Mouse (Mus musculus) kidney, postnatal 14 days (tissue): ENCODE results near the gene Tppp.
"Not testable (repeated sequence)": the region's sequence is repeated elsewhere in the genome, so short reads cannot be mapped to it uniquely, and the experiment has no call there.

ENCODE experiments used
- DNase-seq: peaks from one replicate; pipeline ENCODE4 v3.0.0; 2022; ENCODE audit warnings: mixed read lengths

Gene Tppp

GRCm38 (mm10) chr13:74026215-74026614, 17.0 kb downstream of the Tppp start:
- peak; percentile 53 for DNase-seq

- no peak for DNase-seq
Observed at GRCm38 (mm10) chr13:74028116-74028515, 18.9 kb downstream of the Tppp start.

GRCm38 (mm10) chr13:74029013-74029412, 19.8 kb downstream of the Tppp start:
- DNase-seq: no peak

- no peak for DNase-seq
Observed at GRCm38 (mm10) chr13:74030691-74031090, 21.5 kb downstream of the Tppp start.

GRCm38 (mm10) chr13:74031133-74031532, 21.9 kb downstream of the Tppp start:
- DNase-seq: no peak

GRCm38 (mm10) chr13:74034756-74035155, 25.5 kb downstream of the Tppp start:
- DNase-seq: no peak

- DNase-seq: no peak
Observed at GRCm38 (mm10) chr13:74035776-74036175, 26.6 kb downstream of the Tppp start.

- no peak for DNase-seq
Observed at GRCm38 (mm10) chr13:74039926-74040325, 30.7 kb downstream of the Tppp start.

GRCm38 (mm10) chr13:74056194-74056593, 47.0 kb downstream of the Tppp start:
- DNase-seq: no peak

- DNase-seq: no peak
Observed at GRCm38 (mm10) chr13:74058081-74058480, 48.9 kb downstream of the Tppp start.

GRCm38 (mm10) chr13:74061613-74062377, 52.6 kb downstream of the Tppp start, which contains the start of gene Cep72:
Gene Cep72, minus strand, starts transcription at chr13:74062299.
- peak; percentile 94 for DNase-seq

GRCm38 (mm10) chr13:74062378-74063128, 53.3 kb downstream of the Tppp start:
- DNase-seq: no peak

- DNase-seq: no peak
Observed at GRCm38 (mm10) chr13:74063340-74064050, 54.3 kb downstream of the Tppp start.

GRCm38 (mm10) chr13:74066576-74066975, 57.4 kb downstream of the Tppp start:
- no peak for DNase-seq

- not testable (repeated sequence) for DNase-seq
Observed at GRCm38 (mm10) chr13:74071244-74071643, 62.0 kb downstream of the Tppp start.

- no peak for DNase-seq
Observed at GRCm38 (mm10) chr13:74071714-74072113, 62.5 kb downstream of the Tppp start.

- DNase-seq: no peak
Observed at GRCm38 (mm10) chr13:74073369-74073768, 64.2 kb downstream of the Tppp start.
